Comparison of ENCODE assay signal across 9 mouse cellular contexts in the genomic region with DNA sequence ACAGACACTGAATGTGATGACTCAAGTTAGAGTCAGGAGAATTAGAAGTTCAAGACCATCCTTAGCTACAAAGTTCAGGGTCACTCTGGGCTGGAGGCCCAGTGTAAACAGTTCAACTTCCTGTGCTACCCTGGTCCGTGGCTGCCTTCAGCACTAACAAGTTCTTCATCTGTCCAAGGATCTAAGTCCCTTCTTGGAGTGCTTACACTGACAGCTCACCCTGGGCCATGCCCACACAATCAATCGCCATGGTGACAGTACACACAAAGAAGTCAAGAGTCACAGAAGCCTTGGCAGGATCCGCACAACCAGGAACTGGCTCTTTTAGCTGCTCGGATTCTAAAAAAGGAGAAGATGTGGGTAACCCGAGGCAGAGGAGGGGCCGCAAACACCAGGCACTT. TPM values are rescaled to one million over a fixed set of nuclear protein-coding genes. Genes with fewer than 3 reads are reported as not detected.
A peak's percentile ranks its signal among the peaks of the same experiment; 100 is the strongest.
DNase-seq lines count a peak whose midpoint lies in the region; ATAC-seq and TF ChIP-seq lines count a peak whose summit lies in the region.
"Had no signal": no experiment of that assay in that cellular context is flagged by ENCODE, and none has a peak within 500 bp of the region (broad histone marks: within the 10 kb centered on the region; RNA-seq: fewer than 3 reads in every experiment).

No protein-coding gene starts in this region.

- no peak overlapping the region for H3K4me3 ChIP-seq in heart, embryonic 10.5 days
- no peak overlapping the region for H3K4me3 ChIP-seq in kidney, postnatal 0 days (replicated peaks; ENCODE audit: low read depth, low read length)
- H3K4me3 ChIP-seq: neural tube, embryonic 13.5 days had no signal

- H3K9me3 ChIP-seq in heart, embryonic 10.5 days = no peaks in the 10 kb centered on the region
- H3K9me3 ChIP-seq in kidney, postnatal 0 days (replicated peaks; ENCODE audit: low read length) = no peaks in the 10 kb centered on the region
- H3K9me3 ChIP-seq: neural tube, embryonic 13.5 days had no signal

- peak overlapping the region; percentile 49 for H3K27ac ChIP-seq in heart, embryonic 10.5 days
- no peak overlapping the region for H3K27ac ChIP-seq in kidney, postnatal 0 days
- H3K27ac ChIP-seq: neural tube, embryonic 13.5 days had no signal

- intact Hi-C loops in heart, postnatal 25 days (cut with DNase I) = loop anchor here (5.0 kb wide), 1 partner anchor 40 kb away; no protein-coding TSS in a partner anchor

- H3K36me3 ChIP-seq in heart, embryonic 10.5 days = peaks cover 17% of the 10 kb centered on the region
- H3K36me3 ChIP-seq in kidney, postnatal 0 days (ENCODE audit: insufficient read depth, low read length) = peaks cover 5% of the 10 kb centered on the region; the same call in 1 of the 2 replicates
- H3K36me3 ChIP-seq: neural tube, embryonic 13.5 days had no signal

- H3K4me2 ChIP-seq in kidney, postnatal 0 days (ENCODE audit: low read length) = no peak overlapping the region
- H3K4me2 ChIP-seq: neural tube, embryonic 13.5 days had no signal

- DNase-seq in heart, embryonic 10.5 days (ENCODE audit: low spot score) = no peak
- no peak for DNase-seq in heart, postnatal 25 days (ENCODE audit: low spot score)
- DNase-seq in adrenal gland, postnatal 14 days = peak; percentile 74
- peak; percentile 56 for DNase-seq in kidney, postnatal 0 days (ENCODE audit: low spot score)
- DNase-seq in thymus, postnatal 14 days = no peak
- no peak for DNase-seq in spleen, adult 18-20 months

- peaks cover 90% of the 10 kb centered on the region for H3K4me1 ChIP-seq in heart, embryonic 10.5 days
- H3K4me1 ChIP-seq in kidney, postnatal 0 days (replicated peaks; ENCODE audit: insufficient read depth, low read length) = peaks cover 45% of the 10 kb centered on the region

- 32% methylated on average over 6 of the region's 6 CpGs for WGBS in heart, embryonic 10.5 days
- 35% methylated on average over 6 of the region's 6 CpGs for WGBS in kidney, postnatal 0 days

- ATAC-seq in kidney, postnatal 0 days (replicated peaks; ENCODE audit: low FRiP score, low read depth) = peak; percentile 52
- 0 out of 2 replicates have a peak, but pooled peaks have one; percentile 16 for ATAC-seq in megakaryocyte-erythroid progenitor cell, adult 5-6 weeks (replicated peaks; ENCODE audit: low FRiP score, low TSS enrichment, poor library complexity, severe bottlenecking)
- no peak for ATAC-seq in erythroblast, adult 5-6 weeks (replicated peaks; ENCODE audit: low FRiP score, poor library complexity, severe bottlenecking)

- TF ChIP-seq CTCF in kidney, postnatal 0 days (IDR thresholded peaks at IDR 0.05; ENCODE audit: low read depth) = no peak

- no peak overlapping the region for H3K9ac ChIP-seq in kidney, postnatal 0 days (ENCODE audit: low read depth, low read length)
- H3K9ac ChIP-seq: neural tube, embryonic 13.5 days had no signal

- no peaks in the 10 kb centered on the region for H3K27me3 ChIP-seq in heart, embryonic 10.5 days (ENCODE audit: insufficient read depth, poor library complexity, severe bottlenecking)
- H3K27me3 ChIP-seq in kidney, postnatal 0 days (ENCODE audit: insufficient read depth, low read length) = no peaks in the 10 kb centered on the region

RNA-seq across cellular contexts. Expression of a gene that starts 44.6 kb away (rescaled TPM):
- 8.2 and 8.3 TPM in 2 replicates for polyA plus RNA-seq in heart, embryonic 10.5 days (2016; fragmentation: Nextera tagmentation; extraction: Ambion mirVana)
- total RNA-seq in heart, postnatal 25 days (2021) = 10 to 100 TPM; 34.9 to 37.7 TPM
- total RNA-seq in adrenal gland, postnatal 14 days (2021) = 71.2 and 76.8 TPM in 2 replicates
- 5.4 and 6.6 TPM in 2 replicates for polyA plus RNA-seq in kidney, postnatal 0 days (2015; fragmentation: Nextera tagmentation; extraction: Ambion mirVana)
- total RNA-seq in megakaryocyte-erythroid progenitor cell, adult 5-6 weeks (2014; fragmentation: Nextera tagmentation) = 3.3 and 7.8 TPM in 2 replicates
- 0.50 and 8.9 TPM in 2 replicates for total RNA-seq in megakaryocyte-erythroid progenitor cell, adult 5-6 weeks (2017)
- not detected in 2 replicates for total RNA-seq in erythroblast, adult 5-6 weeks (2015; ENCODE audit: low replicate concordance)
- total RNA-seq in erythroblast, adult 5-6 weeks (2017; ENCODE audit: low replicate concordance) = 0.68 and 0.84 TPM in 2 replicates

Comparison
In these comparisons a context has a peak if more than half of its experiments do, and no peak if none do; other contexts are left out.
1. DNase-seq: peak in adrenal gland, postnatal 14 days (single experiment) and kidney, postnatal 0 days (single experiment); none in heart, embryonic 10.5 days (single experiment), heart, postnatal 25 days (single experiment), thymus, postnatal 14 days (single experiment) and spleen, adult 18-20 months (0 of 2).